Mouse (Mus musculus) cerebellum, adult 9-10 months (tissue): ENCODE results near the gene Pafah1b3.

Experiments
- DNase-seq: peaks from one replicate; pipeline ENCODE4 v3.0.0; 2022

The Pafah1b3 gene

GRCm38 (mm10) chr7:25279861-25280791 lies 17.7 kb downstream of the Pafah1b3 start:
- DNase-seq = peak; percentile 81

- DNase-seq = peak; percentile 94
These were observed 18.5 kb downstream of the Pafah1b3 start for GRCm38 (mm10) chr7:25279076-25279860.

DNA sequence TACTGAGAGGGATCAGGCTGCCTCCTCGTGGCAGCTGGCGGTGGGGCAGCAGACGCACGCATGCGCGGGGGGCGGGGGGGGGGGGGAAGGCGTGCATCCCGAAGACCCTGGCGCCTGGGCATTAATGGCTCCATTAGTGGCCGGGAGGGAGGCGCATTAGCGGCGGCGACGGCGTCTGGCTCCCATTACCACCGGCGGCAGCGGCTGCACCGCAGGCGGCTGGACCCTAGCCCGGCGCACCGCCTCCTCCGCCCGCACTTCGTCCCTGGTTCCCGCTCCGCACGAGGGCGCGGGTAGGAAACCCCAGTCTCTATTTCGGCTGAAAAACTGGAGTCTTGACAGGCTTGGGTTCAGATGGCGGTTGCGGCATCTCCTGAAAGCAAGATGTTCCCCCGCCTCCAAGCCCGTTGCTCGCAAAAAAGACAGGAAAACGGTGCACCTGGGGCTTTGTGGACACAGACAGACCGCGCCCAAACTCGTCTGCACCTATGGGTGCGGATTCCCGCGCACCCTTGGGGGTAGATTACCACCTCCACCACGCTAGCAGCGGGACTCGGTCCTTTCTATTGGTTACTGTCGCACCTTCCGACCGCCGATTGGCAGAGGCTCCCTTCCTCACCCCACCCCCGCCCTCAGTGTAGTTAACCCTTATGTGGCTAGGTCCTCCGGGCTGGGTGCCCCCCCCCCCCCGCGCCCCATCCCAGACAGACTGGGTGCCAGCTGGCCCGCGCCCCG lies 19.3 kb downstream of the Pafah1b3 start:
- peak; percentile 91 for DNase-seq

DNA sequence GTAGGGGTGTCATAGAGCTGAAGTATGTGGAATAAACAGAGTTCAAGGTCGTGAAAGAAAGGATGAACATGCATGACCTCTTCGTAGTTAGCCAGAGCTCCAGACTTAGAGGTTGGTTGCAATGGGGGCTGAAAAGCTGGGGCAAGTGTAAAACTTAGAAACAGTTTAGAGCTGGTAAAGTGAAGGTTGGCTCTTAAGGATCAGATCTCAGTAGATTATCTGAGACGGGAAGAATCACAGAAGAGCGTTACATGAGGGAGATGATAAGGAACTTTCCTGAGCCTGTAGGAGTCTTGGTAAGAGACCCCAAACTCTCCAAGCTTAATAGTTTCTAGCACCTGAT lies 19.8 kb downstream of the Pafah1b3 start:
- DNase-seq = no peak

DNA sequence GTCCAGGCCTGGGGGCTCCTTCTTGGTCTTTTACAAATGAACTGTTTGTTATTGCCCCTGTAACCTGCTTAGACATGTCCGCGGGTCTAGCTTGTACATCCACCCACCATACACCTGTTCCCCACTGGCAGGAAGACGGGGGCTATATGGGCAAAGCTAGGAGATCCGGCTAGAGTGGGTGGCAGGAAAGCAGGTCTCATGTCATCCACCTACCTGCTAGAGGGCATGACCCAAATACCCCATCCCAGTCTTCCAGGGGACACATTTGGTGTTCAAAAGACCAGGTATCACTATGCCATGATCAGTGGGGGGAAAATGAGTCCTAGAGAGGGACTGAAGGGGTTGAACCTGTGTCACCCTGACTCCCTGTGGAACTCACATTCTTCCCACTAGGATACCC lies 20.4 kb downstream of the Pafah1b3 start:
- DNase-seq = peak; percentile 60

DNA sequence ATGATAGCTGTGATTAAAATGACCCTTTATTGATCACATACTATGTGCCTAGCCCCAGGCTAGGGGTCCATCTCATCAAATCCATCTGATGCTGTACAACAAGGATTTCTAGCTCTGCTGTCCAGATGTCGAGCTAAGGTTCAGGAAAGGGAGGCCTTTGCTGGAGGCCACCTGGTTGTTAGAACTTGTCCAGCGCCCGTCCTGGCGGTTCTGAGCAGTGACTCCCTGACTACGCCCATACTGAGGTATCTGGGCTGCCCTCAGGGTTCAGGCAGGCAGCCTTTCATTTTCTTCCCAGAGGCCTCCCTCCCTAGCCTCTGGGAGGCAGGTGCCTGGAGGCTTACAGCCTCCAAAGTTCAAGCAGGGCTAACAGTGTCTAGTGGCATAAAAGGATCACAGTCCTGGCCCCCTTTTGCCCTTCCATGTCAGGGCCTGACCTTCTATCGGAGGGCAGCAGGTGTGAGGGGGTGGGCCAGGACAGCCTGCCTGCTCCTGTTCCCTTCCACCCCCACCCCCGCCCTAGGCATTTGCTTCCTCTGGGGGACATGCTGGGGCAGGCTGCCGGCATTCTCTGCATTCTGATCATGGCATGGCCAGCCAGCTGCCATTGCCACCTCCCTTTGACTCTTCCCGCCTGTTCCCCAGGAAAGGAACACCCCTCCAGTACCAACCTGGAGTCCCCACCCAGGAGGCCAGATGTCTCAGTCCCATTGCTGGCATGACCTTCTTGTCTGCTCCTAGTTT lies 22.1 kb downstream of the Pafah1b3 start:
- DNase-seq = peak; percentile 55

- DNase-seq = no peak
These were observed 22.8 kb downstream of the Pafah1b3 start for GRCm38 (mm10) chr7:25274996-25275395.

- no peak for DNase-seq
These were observed 23.2 kb downstream of the Pafah1b3 start for GRCm38 (mm10) chr7:25274571-25274970.

DNA sequence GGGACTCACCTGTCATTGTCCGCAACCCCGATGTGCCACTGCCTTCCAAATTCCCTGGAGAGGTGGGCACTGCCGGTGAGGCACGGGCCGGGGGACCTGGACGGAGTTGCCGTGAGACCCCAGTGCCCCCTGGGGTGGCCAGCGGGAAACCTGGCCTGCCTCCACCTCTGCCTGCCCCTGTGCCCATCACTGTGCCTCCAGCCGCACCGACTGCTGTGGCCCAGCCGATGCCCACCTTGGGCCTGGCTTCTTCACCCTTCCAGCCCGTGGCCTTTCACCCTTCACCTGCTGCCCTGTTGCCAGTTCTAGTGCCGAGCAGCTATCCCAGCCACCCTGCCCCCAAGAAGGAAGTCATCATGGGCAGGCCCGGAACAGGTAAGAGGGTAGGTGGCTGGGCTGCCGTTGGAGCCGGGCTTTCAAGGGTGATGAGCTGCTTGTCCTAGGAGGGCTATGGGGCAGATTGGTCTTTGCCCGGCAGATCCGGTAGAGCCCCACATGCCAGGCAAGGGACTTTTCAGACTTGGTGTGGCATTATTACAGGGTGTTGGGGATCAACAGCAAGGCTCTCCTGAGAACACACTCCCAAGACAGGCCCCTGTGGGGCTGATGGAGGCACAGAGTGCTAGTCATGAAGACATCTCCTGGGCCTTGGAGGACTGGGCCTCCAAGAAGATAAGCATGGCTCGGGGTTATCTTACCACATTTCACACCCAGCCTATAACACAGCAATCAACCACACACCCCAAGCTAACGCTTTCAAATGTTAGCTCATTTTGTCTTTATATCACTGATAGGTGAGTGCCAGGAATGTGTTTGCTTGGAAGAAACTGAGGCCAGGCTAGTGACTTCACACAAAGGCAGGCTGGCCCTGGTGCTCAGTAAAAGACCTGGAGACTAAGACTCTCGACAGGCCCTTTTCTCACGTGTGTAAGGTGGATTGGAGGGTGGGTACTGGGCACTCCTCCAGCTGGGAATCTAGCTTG lies 24.2 kb downstream of the Pafah1b3 start:
- peak; percentile 57 for DNase-seq

- DNase-seq = peak; percentile 50
These were observed 25.1 kb downstream of the Pafah1b3 start for GRCm38 (mm10) chr7:25272445-25273258.

GRCm38 (mm10) chr7:25271651-25272444 lies 25.9 kb downstream of the Pafah1b3 start:
- peak; percentile 54 for DNase-seq

GRCm38 (mm10) chr7:25270652-25271633 lies 26.8 kb downstream of the Pafah1b3 start:
- DNase-seq = peak; percentile 58

- peak; percentile 62 for DNase-seq
These were observed 28.1 kb downstream of the Pafah1b3 start for GRCm38 (mm10) chr7:25269545-25270271.

DNA sequence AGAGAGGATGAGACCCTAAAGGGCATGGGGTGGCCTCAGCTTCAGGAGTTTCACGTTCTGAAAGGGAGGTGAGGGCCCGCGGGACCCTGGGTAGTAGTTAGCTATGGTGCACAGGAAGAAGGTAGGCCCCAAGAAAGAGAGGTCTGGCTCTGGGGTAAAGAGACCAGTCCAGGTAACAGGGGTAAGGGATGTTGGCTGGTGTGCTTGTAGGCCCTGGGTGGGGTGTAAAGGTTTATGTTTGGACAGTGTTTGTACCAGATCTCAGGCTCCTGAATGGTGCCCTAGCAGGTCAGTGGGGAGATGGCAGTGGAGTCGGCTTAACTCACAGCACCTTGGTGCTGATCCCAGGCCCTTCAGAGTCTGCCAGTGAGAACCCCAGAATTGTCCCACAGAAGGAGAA lies 28.8 kb downstream of the Pafah1b3 start:
- peak; percentile 69 for DNase-seq

DNA sequence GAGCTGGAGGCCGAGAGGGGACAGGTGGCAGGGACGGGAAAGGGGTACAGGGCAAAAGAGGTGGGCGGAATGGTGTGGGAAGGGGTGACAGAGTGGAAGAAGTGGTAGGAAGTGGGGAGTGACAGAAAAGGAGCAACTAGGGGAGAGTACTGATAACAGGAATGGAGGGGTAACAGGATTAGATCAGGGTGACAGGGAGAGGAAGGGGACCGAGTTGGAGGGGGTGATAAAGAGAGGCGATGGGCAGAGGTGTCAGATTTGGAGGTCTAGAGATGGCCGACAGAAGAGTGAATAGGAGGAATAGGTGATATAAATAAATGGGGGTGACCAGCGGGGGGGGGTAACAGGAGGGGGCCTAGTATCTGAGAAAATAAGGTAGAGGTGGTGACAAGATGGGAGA lies 29.2 kb downstream of the Pafah1b3 start:
- no peak for DNase-seq

GRCm38 (mm10) chr7:25267751-25268463 lies 29.9 kb downstream of the Pafah1b3 start:
- peak; percentile 100 for DNase-seq

DNA sequence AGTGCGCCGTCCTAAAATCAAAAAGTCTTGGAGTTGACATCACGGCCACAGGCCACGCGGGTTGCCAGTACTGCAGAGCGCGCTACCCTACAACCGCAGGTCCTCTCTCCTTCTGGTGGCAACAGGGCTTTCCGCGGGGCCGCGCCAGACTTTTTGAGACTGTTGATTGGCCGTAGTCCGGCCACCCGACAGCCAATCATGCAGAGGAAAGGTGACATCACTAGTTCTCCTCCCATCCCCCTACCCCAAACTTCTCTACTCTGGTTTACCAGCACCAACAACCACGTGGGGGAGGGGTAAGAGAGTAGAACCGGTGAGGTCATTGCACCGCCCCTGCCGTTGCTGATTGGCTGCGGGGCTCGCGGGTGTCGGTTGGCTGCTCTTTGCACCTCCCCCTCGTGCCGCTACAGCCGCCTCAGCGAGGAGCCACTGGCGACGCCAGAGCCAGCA lies 30.5 kb downstream of the Pafah1b3 start, which contains the start of gene Cic:
Gene Cic (plus strand): TSS at position 404 of the 450 bp plus-strand sequence.
- DNase-seq = peak; percentile 100
